Mouse (Mus musculus): ENCODE results near the gene Mipol1.
"Not testable (repeated sequence)": the region's sequence is repeated elsewhere in the genome, so short reads cannot be mapped to it uniquely, and the experiment has no call there.

The Mipol1 gene

GRCm38 (mm10) chr12:57230192-57230706 is at the start of gene Mipol1, which contains the start of gene Prps1l3:
TSS of gene Mipol1 (plus strand) at chr12:57230427.
TSS of gene Prps1l3 (plus strand) at chr12:57230412.
- DNase-seq (ENCODE audit: low spot score in 2 of 2) = peak; percentile 55 to 85

- DNase-seq (ENCODE audit: low spot score in 2 of 2) = no peak
Measured at GRCm38 (mm10) chr12:57184401-57185147, 45.7 kb upstream of the Mipol1 start.

GRCm38 (mm10) chr12:57185475-57185874 is 44.8 kb upstream of the Mipol1 start:
- DNase-seq (ENCODE audit: low spot score in 2 of 2) = no peak

- DNase-seq (ENCODE audit: low spot score in 2 of 2) = no peak
Measured at GRCm38 (mm10) chr12:57186126-57186525, 44.1 kb upstream of the Mipol1 start.

GRCm38 (mm10) chr12:57187032-57187431 is 43.2 kb upstream of the Mipol1 start:
- no peak for DNase-seq (ENCODE audit: low spot score in 2 of 2)

GRCm38 (mm10) chr12:57194609-57195008 is 35.6 kb upstream of the Mipol1 start:
- peak in 1 of 2 experiments; percentile 14 for DNase-seq (ENCODE audit: low spot score in 2 of 2)

- DNase-seq (ENCODE audit: low spot score in 2 of 2) = no peak
Measured at GRCm38 (mm10) chr12:57196286-57196607, 34.0 kb upstream of the Mipol1 start.

- DNase-seq (ENCODE audit: low spot score in 2 of 2) = peak in 1 of 2 experiments; percentile 9
Measured at GRCm38 (mm10) chr12:57196608-57197362, 33.4 kb upstream of the Mipol1 start.

GRCm38 (mm10) chr12:57197363-57198026 is 32.7 kb upstream of the Mipol1 start, which contains the start of gene Slc25a21:
TSS of gene Slc25a21 (minus strand) at chr12:57197472.
- no peak for DNase-seq (ENCODE audit: low spot score in 2 of 2)

- DNase-seq (ENCODE audit: low spot score in 2 of 2) = no peak
Measured at GRCm38 (mm10) chr12:57198269-57198668, 32.0 kb upstream of the Mipol1 start.

- DNase-seq (ENCODE audit: low spot score in 2 of 2) = no peak
Measured at GRCm38 (mm10) chr12:57199427-57199826, 30.8 kb upstream of the Mipol1 start.

- no peak for DNase-seq (ENCODE audit: low spot score in 2 of 2)
Measured at GRCm38 (mm10) chr12:57201901-57202300, 28.3 kb upstream of the Mipol1 start.

GRCm38 (mm10) chr12:57204276-57204851 is 25.9 kb upstream of the Mipol1 start:
- DNase-seq (ENCODE audit: low spot score in 2 of 2) = no peak

GRCm38 (mm10) chr12:57211353-57212311 is 18.6 kb upstream of the Mipol1 start:
- DNase-seq (ENCODE audit: low spot score in 2 of 2) = peak; percentile 40 to 67

GRCm38 (mm10) chr12:57212463-57212862 is 17.8 kb upstream of the Mipol1 start:
- not testable (repeated sequence) for DNase-seq (ENCODE audit: low spot score in 2 of 2)

- no peak for DNase-seq (ENCODE audit: low spot score in 2 of 2)
Measured at GRCm38 (mm10) chr12:57226411-57226810, 3.8 kb upstream of the Mipol1 start.

GRCm38 (mm10) chr12:57227776-57228175 is 2.5 kb upstream of the Mipol1 start:
- no peak for DNase-seq (ENCODE audit: low spot score in 2 of 2)

- no peak for DNase-seq (ENCODE audit: low spot score in 2 of 2)
Measured at GRCm38 (mm10) chr12:57229703-57230102, 524 bp upstream of the Mipol1 start.

GRCm38 (mm10) chr12:57231085-57231875 is 1.1 kb downstream of the Mipol1 start:
- no peak for DNase-seq (ENCODE audit: low spot score in 2 of 2)

- no peak for DNase-seq (ENCODE audit: low spot score in 2 of 2)
Measured at GRCm38 (mm10) chr12:57233386-57233785, 3.2 kb downstream of the Mipol1 start.
